Mouse (Mus musculus) lung, embryonic 16.5 days (tissue): ENCODE data around the gene Ncf2. TPM values are rescaled to one million over a fixed set of nuclear protein-coding genes. Genes with fewer than 3 reads are reported as not detected.

Experiments used
- ATAC-seq: fragments of 200-750 bp; cut with Nextera tagmentation; 2 replicates; pipeline ENCODE4 v1.8.0; 2017; ENCODE audit warnings: low read depth, mild to moderate bottlenecking, moderate library complexity
- H3K27ac ChIP-seq: fragments of 300-500 bp; sonication (generic); 2 replicates; pipeline ENCODE4 v1.5.1; 2014; ENCODE audit warnings: mild to moderate bottlenecking, control low read depth, low read length
- H3K27me3 ChIP-seq: fragments of 300-500 bp; sonication (generic); 2 replicates; pipeline ENCODE4 v1.6.1; 2014; ENCODE audit warnings: low read depth, low read length, mixed read lengths; ENCODE audit not compliant: control insufficient read depth, insufficient read depth
- H3K36me3 ChIP-seq: fragments of 300-500 bp; sonication (generic); 2 replicates; pipeline ENCODE4 v1.6.1; 2014; ENCODE audit warnings: low read length; ENCODE audit not compliant: control insufficient read depth, insufficient read depth
- H3K4me1 ChIP-seq: fragments of 300-500 bp; sonication (generic); replicated peaks from 2 replicates; pipeline ENCODE4 v1.6.1; 2014; ENCODE audit warnings: low read length, mixed read lengths; ENCODE audit not compliant: control insufficient read depth, insufficient read depth
- H3K4me2 ChIP-seq: fragments of 300-500 bp; sonication (generic); 2 replicates; pipeline ENCODE4 v1.6.1; 2014; ENCODE audit warnings: low read depth, low read length, control low read depth
- H3K4me3 ChIP-seq: fragments of 300-500 bp; sonication (generic); 2 replicates; pipeline ENCODE4 v1.5.1; 2014; ENCODE audit warnings: mild to moderate bottlenecking, low read length, control low read depth
- H3K9ac ChIP-seq: fragments of 300-500 bp; sonication (generic); 2 replicates; pipeline ENCODE4 v1.6.1; 2014; ENCODE audit warnings: low read length, control low read depth
- H3K9me3 ChIP-seq: fragments of 300-500 bp; sonication (generic); 2 replicates; pipeline ENCODE4 v1.6.1; 2016; ENCODE audit warnings: low read length; ENCODE audit not compliant: control insufficient read depth
- WGBS: fragments of 180-500 bp; shearing (Covaris S2); extraction: QIAGEN DNeasy Blood & Tissue Kit; methylation state at CpG from one replicate; pipeline ENCODE4 v1.1.7; 2014; 5-methylcytosine and 5-hydroxymethylcytosine counted together
- polyA plus RNA-seq: library from polyadenylated mRNA; unstranded; fragments of >200 nt; fragmentation: Nextera tagmentation; extraction: Ambion mirVana; gene quantifications from 2 replicates; pipeline ENCODE4 v1.2.1, GENCODE M21; 2015

Ncf2 gene
- polyA plus RNA-seq, 1 experiment from 2014 or later = 5.5 TPM

DNA sequence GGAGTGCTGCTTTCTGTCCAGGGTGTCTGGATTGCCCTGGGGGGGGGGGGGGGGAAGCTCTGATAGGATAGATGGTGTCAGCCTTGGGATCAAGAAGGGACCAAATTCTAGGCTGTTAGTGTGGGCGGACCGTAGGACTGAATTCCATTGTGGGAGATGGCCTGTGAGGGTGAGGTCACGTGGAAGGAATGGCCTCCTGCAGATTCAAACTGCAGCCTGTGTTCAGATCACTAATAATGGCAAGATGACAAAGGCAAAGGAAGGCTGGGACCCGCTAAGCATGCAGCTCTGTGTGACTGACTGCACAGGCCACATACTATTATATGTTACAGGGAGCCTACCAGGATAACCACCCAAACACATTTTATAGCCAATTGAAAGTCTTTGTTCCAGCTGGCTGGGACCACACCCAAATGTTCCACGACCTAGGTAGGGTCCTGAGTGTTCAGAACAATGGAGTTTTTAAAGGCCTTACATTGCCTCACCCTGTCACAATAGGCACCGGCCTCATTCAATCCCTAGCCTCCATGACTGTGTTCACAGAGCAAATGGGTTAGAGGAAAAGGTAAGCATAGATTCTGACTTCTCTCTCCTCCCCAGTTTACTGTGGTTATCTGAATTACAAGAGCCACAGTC, 6.4 kb upstream of the Ncf2 start:
- Histone ChIP-seq H3K27me3 (no peaks in the 10 kb centered on the region), H3K4me2 (no peak overlapping the region), H3K4me1 (no peaks in the 10 kb centered on the region; the same call in 1 of the 2 replicates), H3K4me3 (no peak overlapping the region), H3K9ac (no peak overlapping the region), H3K36me3 (no peaks in the 10 kb centered on the region), H3K9me3 (no peaks in the 10 kb centered on the region), H3K27ac (no peak overlapping the region)
- WGBS = 69% methylated on average over 6 of the region's 6 CpGs
- ATAC-seq = no peak

DNA sequence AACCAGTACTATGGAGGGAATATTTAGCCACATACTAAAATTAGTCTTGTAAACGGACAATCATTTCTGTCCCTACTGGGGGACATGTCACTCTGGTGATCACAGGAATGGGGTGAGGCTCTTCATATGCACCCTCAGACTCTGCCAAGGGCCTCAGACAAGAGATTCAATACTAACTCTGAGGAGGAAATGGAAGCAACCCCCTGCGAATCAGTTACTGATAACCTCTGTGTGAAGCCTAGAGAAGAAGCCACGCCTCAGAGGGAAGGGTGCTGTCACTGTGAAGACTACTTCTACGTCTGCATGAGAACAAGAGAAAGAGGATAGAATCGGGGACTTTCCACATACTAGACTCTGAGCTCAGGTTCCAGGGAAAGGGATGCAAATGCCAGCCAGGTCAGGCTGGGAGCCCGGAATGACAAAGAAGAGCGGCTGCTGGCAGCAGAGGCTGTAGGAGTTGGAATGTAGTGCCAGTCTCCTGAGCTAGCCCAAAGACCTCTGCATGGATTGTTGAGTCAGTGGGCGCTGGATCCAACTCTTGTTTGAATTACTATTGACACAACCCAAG, 4.2 kb upstream of the Ncf2 start:
- Histone ChIP-seq H3K4me2 (no peak overlapping the region), H3K4me1 (peaks cover 3% of the 10 kb centered on the region), H3K9ac (no peak overlapping the region), H3K4me3 (no peak overlapping the region), H3K27me3 (no peaks in the 10 kb centered on the region), H3K9me3 (no peaks in the 10 kb centered on the region), H3K36me3 (no peaks in the 10 kb centered on the region), H3K27ac (no peak overlapping the region)
- 50% methylated on average over 8 of the region's 8 CpGs for WGBS
- no peak for ATAC-seq

DNA sequence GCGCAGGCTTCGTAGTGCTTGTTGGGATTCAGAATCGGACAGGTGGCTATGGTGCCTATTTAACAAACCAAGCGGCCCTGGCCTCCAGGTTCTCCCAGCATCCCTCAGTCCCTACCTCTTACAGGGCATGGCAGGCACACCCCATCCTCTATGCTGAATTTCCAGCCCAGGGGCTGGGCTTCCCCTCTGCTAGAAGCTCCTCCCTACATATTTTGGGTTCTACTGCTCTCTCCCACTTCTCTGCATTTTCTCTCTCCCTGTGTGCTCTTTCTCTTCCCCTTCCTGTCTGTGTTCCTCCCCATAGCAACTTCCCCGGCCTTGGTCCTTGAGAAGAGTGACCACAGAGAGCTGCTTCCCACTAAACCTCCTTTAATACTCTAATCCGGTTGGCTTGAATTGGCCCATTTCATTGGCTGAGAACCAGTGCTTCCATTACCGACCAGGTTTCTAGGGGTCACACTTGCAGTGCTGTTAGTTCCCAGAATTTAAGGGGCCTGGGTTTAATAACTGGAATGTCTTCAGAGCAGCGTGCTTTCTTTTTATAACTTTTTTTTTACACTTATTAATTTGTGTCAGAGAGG, 3.2 kb upstream of the Ncf2 start:
- Histone ChIP-seq H3K4me3 (no peak overlapping the region), H3K4me2 (no peak overlapping the region), H3K9me3 (no peaks in the 10 kb centered on the region), H3K27ac (no peak overlapping the region), H3K27me3 (no peaks in the 10 kb centered on the region), H3K4me1 (peaks cover 3% of the 10 kb centered on the region; the same call in 1 of the 2 replicates), H3K36me3 (no peaks in the 10 kb centered on the region), H3K9ac (no peak overlapping the region)
- WGBS = 72% methylated on average over 8 of the region's 8 CpGs
- no peak for ATAC-seq

DNA sequence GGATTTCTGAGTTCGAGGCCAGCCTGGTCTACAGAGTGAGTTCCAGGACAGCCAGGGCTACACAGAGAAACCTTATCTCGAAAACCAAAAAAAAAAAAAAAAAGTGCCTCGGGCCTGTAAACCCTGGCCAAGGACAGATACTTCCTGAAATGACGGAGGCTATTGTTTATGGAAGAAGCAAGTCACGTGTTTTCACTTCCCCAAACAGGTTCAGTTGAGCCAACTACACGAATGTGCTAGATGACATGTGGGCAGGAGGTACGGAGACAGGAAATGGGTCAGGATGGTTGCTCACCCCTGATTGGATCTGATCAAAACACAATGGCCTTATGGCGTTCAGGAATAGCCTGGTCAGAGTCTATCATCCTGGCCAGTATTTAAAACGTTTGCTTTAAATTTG, 1.9 kb upstream of the Ncf2 start:
- 56% methylated on average over 9 of the region's 9 CpGs for WGBS
- ATAC-seq = peak; percentile 59
- H3K4me1 ChIP-seq = peaks cover 3% of the 10 kb centered on the region; the same call in 1 of the 2 replicates

DNA sequence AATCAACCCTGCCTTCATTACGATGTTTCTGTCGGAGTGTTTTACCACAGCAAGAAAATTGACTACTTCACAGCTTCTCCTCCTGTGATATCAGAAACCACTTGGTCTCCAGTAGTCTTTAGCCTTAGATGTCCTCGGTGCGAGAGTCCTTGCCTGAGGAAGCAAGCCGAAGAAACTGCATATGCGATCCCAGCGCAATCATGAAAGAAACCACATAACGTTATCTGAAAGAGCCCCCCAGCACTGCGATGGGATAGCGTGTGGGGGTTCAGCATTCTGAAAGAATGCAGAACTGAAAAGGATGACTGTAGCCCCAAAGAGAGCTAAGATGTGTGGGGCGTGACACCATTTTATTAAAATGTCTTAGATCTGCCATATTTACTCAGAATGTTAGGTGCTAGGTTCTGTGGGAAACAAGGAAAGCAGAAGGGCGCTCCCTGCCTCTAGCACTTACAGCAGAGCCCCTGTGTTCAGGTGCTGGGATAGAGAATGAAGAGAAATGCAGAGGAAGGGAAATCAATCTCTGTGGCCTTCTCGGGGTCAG, 711 bp downstream of the Ncf2 start:
- H3K9ac ChIP-seq = no peak overlapping the region
- no peak overlapping the region for H3K4me2 ChIP-seq
- no peak overlapping the region for H3K4me3 ChIP-seq
- peaks cover 3% of the 10 kb centered on the region; the same call in 1 of the 2 replicates for H3K4me1 ChIP-seq
- WGBS = 81% methylated on average over 13 of the region's 13 CpGs
- no peak for ATAC-seq
- H3K9me3 ChIP-seq = no peaks in the 10 kb centered on the region
- H3K27me3 ChIP-seq = no peaks in the 10 kb centered on the region
- no peak overlapping the region for H3K27ac ChIP-seq
- H3K36me3 ChIP-seq = no peaks in the 10 kb centered on the region

More for the DNA sequence above, 1.9 kb upstream of the Ncf2 start:
- no peak overlapping the region for H3K4me3 ChIP-seq
- H3K4me2 ChIP-seq = no peak overlapping the region
- H3K27ac ChIP-seq = peak overlapping the region; percentile 36
- no peak overlapping the region for H3K9ac ChIP-seq
- no peaks in the 10 kb centered on the region for H3K9me3 ChIP-seq
- H3K27me3 ChIP-seq = no peaks in the 10 kb centered on the region
- H3K36me3 ChIP-seq = no peaks in the 10 kb centered on the region

DNA sequence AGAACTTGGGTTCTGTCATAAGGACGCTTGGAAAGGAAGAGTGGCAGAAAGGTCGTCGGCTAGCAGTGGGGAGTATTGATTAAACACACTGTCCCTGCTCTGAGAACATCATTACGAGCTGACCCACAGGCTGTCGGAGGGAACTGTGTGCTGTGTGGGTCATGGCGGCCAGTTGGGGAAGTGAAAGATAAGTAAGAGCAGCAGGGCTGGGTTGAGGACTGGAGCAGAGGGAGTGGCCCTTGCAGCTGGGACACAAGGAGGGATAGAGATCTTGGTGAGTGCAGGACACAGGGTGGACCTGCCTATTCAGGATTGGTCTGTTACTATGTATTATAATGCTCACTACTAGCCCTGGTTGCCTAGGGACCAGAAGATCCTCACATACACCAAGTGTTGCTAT, 4.9 kb downstream of the Ncf2 start:
- Histone ChIP-seq H3K27me3 (no peaks in the 10 kb centered on the region), H3K4me3 (no peak overlapping the region), H3K4me2 (no peak overlapping the region), H3K4me1 (no peaks in the 10 kb centered on the region; the same call in 1 of the 2 replicates), H3K27ac (no peak overlapping the region), H3K36me3 (no peaks in the 10 kb centered on the region), H3K9me3 (no peaks in the 10 kb centered on the region), H3K9ac (no peak overlapping the region)
- no peak for ATAC-seq
- WGBS = 74% methylated on average over 6 of the region's 6 CpGs

DNA sequence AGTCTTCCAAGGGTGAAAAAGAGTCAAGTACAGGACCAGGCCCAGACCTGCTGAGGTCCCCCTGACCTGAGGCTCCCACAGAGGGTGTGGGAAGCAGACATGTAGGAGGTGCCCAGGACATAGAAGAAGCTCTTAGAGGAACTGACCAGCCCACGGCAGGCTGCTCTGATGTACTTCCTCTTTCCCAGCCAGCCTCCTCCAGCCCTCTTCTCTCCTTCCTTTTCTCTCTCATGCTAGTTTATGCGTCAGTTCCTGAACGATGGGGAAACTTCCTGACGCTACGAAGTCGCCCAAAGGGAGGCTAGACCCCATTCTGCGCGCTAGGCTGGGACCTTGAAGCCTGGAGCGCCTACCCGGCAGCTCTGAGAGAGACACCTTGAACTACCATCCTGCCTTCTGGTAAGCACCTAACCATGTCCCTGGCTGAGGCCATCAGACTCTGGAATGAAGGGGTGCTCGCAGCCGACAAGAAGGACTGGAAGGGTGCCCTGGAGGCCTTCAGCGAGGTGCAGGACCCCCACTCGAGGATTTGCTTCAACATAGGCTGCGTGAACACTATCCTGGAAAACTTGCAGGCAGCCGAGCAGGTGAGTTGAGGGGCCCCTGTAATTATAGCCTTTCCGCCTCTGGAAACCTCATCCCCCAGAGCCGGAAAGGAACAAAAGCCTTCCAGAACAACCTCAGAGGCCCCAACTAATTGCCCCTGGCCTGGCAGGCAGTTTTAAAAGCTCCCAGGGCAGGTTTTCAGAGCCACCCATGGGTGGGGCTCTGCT, 7.8 kb downstream of the Ncf2 start:
- no peaks in the 10 kb centered on the region for H3K36me3 ChIP-seq
- H3K9me3 ChIP-seq = no peaks in the 10 kb centered on the region
- WGBS = 74% methylated on average over 18 of the region's 18 CpGs
- no peaks in the 10 kb centered on the region for H3K4me1 ChIP-seq
- ATAC-seq = no peak
- no peak overlapping the region for H3K4me2 ChIP-seq
- H3K27me3 ChIP-seq = no peaks in the 10 kb centered on the region
- H3K27ac ChIP-seq = no peak overlapping the region
- H3K4me3 ChIP-seq = no peak overlapping the region
- H3K9ac ChIP-seq = no peak overlapping the region

DNA sequence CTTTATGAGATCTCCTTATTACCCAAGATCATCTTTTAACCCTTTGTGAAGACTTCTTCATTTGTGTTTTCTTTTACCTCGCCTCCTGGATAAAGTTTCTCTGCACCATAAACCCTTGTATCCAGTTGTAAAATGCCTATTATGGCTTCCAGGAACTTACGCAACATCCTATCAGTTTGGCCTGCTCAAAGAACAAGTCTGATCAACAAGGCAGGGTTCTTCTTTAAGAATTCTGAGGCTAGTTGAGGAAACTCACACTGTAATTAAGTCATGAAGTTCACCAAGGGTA, 8.3 kb downstream of the Ncf2 start:
- Histone ChIP-seq H3K27me3 (no peaks in the 10 kb centered on the region), H3K4me2 (no peak overlapping the region), H3K9me3 (no peaks in the 10 kb centered on the region), H3K4me1 (no peaks in the 10 kb centered on the region), H3K36me3 (no peaks in the 10 kb centered on the region), H3K4me3 (no peak overlapping the region), H3K27ac (no peak overlapping the region), H3K9ac (no peak overlapping the region)
- 95% methylated on average over 2 of the region's 2 CpGs for WGBS
- ATAC-seq = no peak
